Mouse (Mus musculus): Measurements from ENCODE around the gene Mms22l. TPM values are rescaled to one million over a fixed set of nuclear protein-coding genes. Genes with fewer than 3 reads are reported as not detected.
A peak's percentile ranks its signal among the peaks of the same experiment; 100 is the strongest.
"Not testable (repeated sequence)": the region's sequence is repeated elsewhere in the genome, so short reads cannot be mapped to it uniquely, and the experiment has no call there.

Mms22l gene
- total RNA-seq (2021) (under 1 TPM; 0.45 to 0.65 TPM), polyA plus RNA-seq (2012; rRNA removed) (0.35 and 0.56 TPM in 2 replicates)
- long read RNA-seq, result 0 reads

GRCm38 (mm10) chr4:24496116-24496952, at the start of gene Mms22l:
TSS of gene Mms22l (plus strand) at chr4:24496451.
- peak within 1 kb of the TSS; percentile 89 for H3K4me3 ChIP-seq
- no peaks in the 10 kb centered on the region; the same call in 1 of the 2 replicates for H3K4me1 ChIP-seq (ENCODE audit: control insufficient read depth, insufficient read depth, low read length)
- no peaks in the 10 kb centered on the region for H3K36me3 ChIP-seq (ENCODE audit: control insufficient read depth, insufficient read depth, low read length)
- intact Hi-C loops (cut with DNase I), result loop anchor here (5.0 kb wide), 2 partner anchors 401 to 786 kb away; partner anchors contain the start of genes Ndufaf4 and Ufl1
- TF ChIP-seq EP300 (IDR thresholded peaks at IDR 0.05; ENCODE audit: insufficient read depth, low read depth, low read length) (no peak), CTCF (IDR thresholded peaks at IDR 0.05) (0 out of 2 replicates have a peak, but pooled peaks have one; percentile 4), POLR2A (IDR thresholded peaks at IDR 0.05; ENCODE audit: insufficient read depth, low read depth, low read length) (peak; percentile 81)
- H3K9ac ChIP-seq (ENCODE audit: low read depth, low read length), result peak within 1 kb of the TSS; percentile 81
- peak; percentile 94 to 96 for DNase-seq
- H3K27ac ChIP-seq, result peak within 1 kb of the TSS; percentile 89
- no peaks in the 10 kb centered on the region for H3K79me2 ChIP-seq (replicated peaks; ENCODE audit: control insufficient read depth, insufficient read depth, low read length)
- WGBS, result under 1% methylated on average over 81 of the region's 83 CpGs
- 0 out of 2 replicates have a peak, but pooled peaks cover 1% of the 10 kb centered on the region for H3K27me3 ChIP-seq (ENCODE audit: control insufficient read depth, insufficient read depth, low read length)

GRCm38 (mm10) chr4:24484046-24484445, 12.2 kb upstream of the Mms22l start:
- H3K4me3 ChIP-seq; H3K27me3 ChIP-seq (ENCODE audit: control insufficient read depth, insufficient read depth, low read length); DNase-seq; intact Hi-C loops (cut with DNase I); H3K4me1 ChIP-seq (ENCODE audit: control insufficient read depth, insufficient read depth, low read length); H3K27ac ChIP-seq; H3K79me2 ChIP-seq (replicated peaks; ENCODE audit: control insufficient read depth, insufficient read depth, low read length); H3K9ac ChIP-seq (ENCODE audit: low read depth, low read length); H3K36me3 ChIP-seq (ENCODE audit: control insufficient read depth, insufficient read depth, low read length): not testable (repeated sequence)
- 87% methylated on average over 4 of the region's 4 CpGs for WGBS

- H3K4me1 ChIP-seq (ENCODE audit: control insufficient read depth, insufficient read depth, low read length), result no peaks in the 10 kb centered on the region; the same call in 1 of the 2 replicates
- no peak for DNase-seq
- H3K27ac ChIP-seq, result no peak overlapping the region; the same call in 1 of the 2 replicates
- no peaks in the 10 kb centered on the region for H3K36me3 ChIP-seq (ENCODE audit: control insufficient read depth, insufficient read depth, low read length)
- H3K79me2 ChIP-seq (replicated peaks; ENCODE audit: control insufficient read depth, insufficient read depth, low read length), result no peaks in the 10 kb centered on the region
- peak overlapping the region; percentile 89 for H3K4me3 ChIP-seq
- H3K9ac ChIP-seq (ENCODE audit: low read depth, low read length), result peak overlapping the region; percentile 81
- no peak for TF ChIP-seq POLR2A (IDR thresholded peaks at IDR 0.05; ENCODE audit: insufficient read depth, low read depth, low read length)
- TF ChIP-seq EP300 (IDR thresholded peaks at IDR 0.05; ENCODE audit: insufficient read depth, low read depth, low read length), result no peak
- TF ChIP-seq CTCF (IDR thresholded peaks at IDR 0.05), result no peak
- WGBS, result 2% methylated on average over 7 of the region's 7 CpGs
- intact Hi-C loops (cut with DNase I), result loop anchor here (5.0 kb wide), 2 partner anchors 400 to 785 kb away; partner anchors contain the start of genes Ndufaf4 and Ufl1
- H3K27me3 ChIP-seq (ENCODE audit: control insufficient read depth, insufficient read depth, low read length), result 0 out of 2 replicates have a peak, but pooled peaks cover 1% of the 10 kb centered on the region
These were observed 685 bp downstream of the Mms22l start for GRCm38 (mm10) chr4:24496953-24497319.

- H3K9ac ChIP-seq (ENCODE audit: low read depth, low read length), result no peak overlapping the region
- DNase-seq, result no peak
- H3K4me3 ChIP-seq, result no peak overlapping the region
- TF ChIP-seq POLR2A (IDR thresholded peaks at IDR 0.05; ENCODE audit: insufficient read depth, low read depth, low read length) (no peak), CTCF (IDR thresholded peaks at IDR 0.05) (no peak), EP300 (IDR thresholded peaks at IDR 0.05; ENCODE audit: insufficient read depth, low read depth, low read length) (no peak)
- H3K79me2 ChIP-seq (replicated peaks; ENCODE audit: control insufficient read depth, insufficient read depth, low read length), result no peaks in the 10 kb centered on the region
- H3K4me1 ChIP-seq (ENCODE audit: control insufficient read depth, insufficient read depth, low read length), result no peaks in the 10 kb centered on the region
- intact Hi-C loops (cut with DNase I), result no loop called here
- H3K27me3 ChIP-seq (ENCODE audit: control insufficient read depth, insufficient read depth, low read length), result no peaks in the 10 kb centered on the region
- H3K27ac ChIP-seq, result no peak overlapping the region
- 84% methylated on average over 3 of the region's 3 CpGs for WGBS
- no peaks in the 10 kb centered on the region for H3K36me3 ChIP-seq (ENCODE audit: control insufficient read depth, insufficient read depth, low read length)
These were observed 12.9 kb downstream of the Mms22l start for GRCm38 (mm10) chr4:24509195-24509594.

GRCm38 (mm10) chr4:24536989-24537388, 40.7 kb downstream of the Mms22l start:
- whole genome bisulfite sequencing, result 80% methylated on average over 4 of the region's 4 CpGs
- Histone ChIP-seq H3K36me3 (ENCODE audit: control insufficient read depth, insufficient read depth, low read length) (no peaks in the 10 kb centered on the region), H3K79me2 (replicated peaks; ENCODE audit: control insufficient read depth, insufficient read depth, low read length) (no peaks in the 10 kb centered on the region), H3K4me3 (no peak overlapping the region), H3K9ac (ENCODE audit: low read depth, low read length) (no peak overlapping the region), H3K27ac (no peak overlapping the region), H3K4me1 (ENCODE audit: control insufficient read depth, insufficient read depth, low read length) (no peaks in the 10 kb centered on the region), H3K27me3 (ENCODE audit: control insufficient read depth, insufficient read depth, low read length) (no peaks in the 10 kb centered on the region)
- TF ChIP-seq CTCF (IDR thresholded peaks at IDR 0.05) (no peak), EP300 (IDR thresholded peaks at IDR 0.05; ENCODE audit: insufficient read depth, low read depth, low read length) (no peak), POLR2A (IDR thresholded peaks at IDR 0.05; ENCODE audit: insufficient read depth, low read depth, low read length) (no peak)
- intact Hi-C loops (cut with DNase I), result no loop called here
- DNase-seq, result no peak

GRCm38 (mm10) chr4:24543421-24543820, 47.2 kb downstream of the Mms22l start:
- H3K4me3 ChIP-seq, result no peak overlapping the region
- H3K9ac ChIP-seq (ENCODE audit: low read depth, low read length), result no peak overlapping the region
- H3K36me3 ChIP-seq (ENCODE audit: control insufficient read depth, insufficient read depth, low read length), result no peaks in the 10 kb centered on the region
- TF ChIP-seq CTCF (IDR thresholded peaks at IDR 0.05), result no peak
- no peak for TF ChIP-seq POLR2A (IDR thresholded peaks at IDR 0.05; ENCODE audit: insufficient read depth, low read depth, low read length)
- no peak for TF ChIP-seq EP300 (IDR thresholded peaks at IDR 0.05; ENCODE audit: insufficient read depth, low read depth, low read length)
- 82% methylated on average over 3 of the region's 3 CpGs for WGBS
- H3K27me3 ChIP-seq (ENCODE audit: control insufficient read depth, insufficient read depth, low read length), result no peaks in the 10 kb centered on the region
- no peak for DNase-seq
- intact Hi-C loops (cut with DNase I), result no loop called here
- no peaks in the 10 kb centered on the region for H3K79me2 ChIP-seq (replicated peaks; ENCODE audit: control insufficient read depth, insufficient read depth, low read length)
- H3K4me1 ChIP-seq (ENCODE audit: control insufficient read depth, insufficient read depth, low read length), result no peaks in the 10 kb centered on the region
- no peak overlapping the region for H3K27ac ChIP-seq

Measured in heart, adult 2 months (tissue).